Mouse (Mus musculus) cerebellum, adult 2 months (tissue): ENCODE results near the gene Msantd3. TPM values are rescaled to one million over a fixed set of nuclear protein-coding genes. Genes with fewer than 3 reads are reported as not detected.

Experiments
- DNase-seq, 2 experiments: peaks; one replicate each; pipeline ENCODE4 v3.0.0; 2021
- H3K27ac ChIP-seq: fragments of 200-500 bp; 2 replicates; pipeline ENCODE4 v1.5.1; 2012; ENCODE audit warnings: low read length, control low read depth, inconsistent platforms; ENCODE audit not compliant: insufficient read depth
- H3K27me3 ChIP-seq: fragments of 200-500 bp; 2 replicates; pipeline ENCODE4 v1.6.1; 2012; ENCODE audit warnings: inconsistent platforms, mild to moderate bottlenecking, low read length, moderate library complexity; ENCODE audit not compliant: control insufficient read depth, insufficient read depth
- H3K4me1 ChIP-seq: fragments of 200-500 bp; 2 replicates; pipeline ENCODE4 v1.6.1; 2011; ENCODE audit warnings: low read length; ENCODE audit not compliant: control insufficient read depth, insufficient read depth
- H3K4me3 ChIP-seq: fragments of 200-500 bp; replicated peaks from 2 replicates; pipeline ENCODE3; 2011; ENCODE audit warnings: mild to moderate bottlenecking, low read depth, low read length, control low read depth; ENCODE audit not compliant: insufficient read depth
- CTCF ChIP-seq: fragments of 200-500 bp; IDR thresholded peaks from 2 replicates; pipeline ENCODE4 v1.5.1; 2011; ENCODE audit warnings: low read depth, mild to moderate bottlenecking, control low read depth, low read length, moderate library complexity, borderline replicate concordance; ENCODE audit not compliant: insufficient read depth
- POLR2A ChIP-seq: fragments of 200-500 bp; IDR thresholded peaks from 2 replicates; pipeline ENCODE4 v1.6.1; 2011; ENCODE audit warnings: low read length, control low read depth, borderline replicate concordance; ENCODE audit not compliant: insufficient read depth
- WGBS: fragments of 180-500 bp; shearing (Covaris S2); methylation state at CpG from one replicate; pipeline ENCODE4 v1.1.7; 2018; 5-methylcytosine and 5-hydroxymethylcytosine counted together
- polyA plus RNA-seq: library from polyadenylated mRNA; depleted of rRNA; stranded (reverse); fragments of >200 nt; gene quantifications from 2 replicates; pipeline ENCODE4 v1.2.3, GENCODE M21; 2012; rRNA removed

The Msantd3 gene
- polyA plus RNA-seq: 16.3 and 17.7 TPM in 2 replicates

DNA sequence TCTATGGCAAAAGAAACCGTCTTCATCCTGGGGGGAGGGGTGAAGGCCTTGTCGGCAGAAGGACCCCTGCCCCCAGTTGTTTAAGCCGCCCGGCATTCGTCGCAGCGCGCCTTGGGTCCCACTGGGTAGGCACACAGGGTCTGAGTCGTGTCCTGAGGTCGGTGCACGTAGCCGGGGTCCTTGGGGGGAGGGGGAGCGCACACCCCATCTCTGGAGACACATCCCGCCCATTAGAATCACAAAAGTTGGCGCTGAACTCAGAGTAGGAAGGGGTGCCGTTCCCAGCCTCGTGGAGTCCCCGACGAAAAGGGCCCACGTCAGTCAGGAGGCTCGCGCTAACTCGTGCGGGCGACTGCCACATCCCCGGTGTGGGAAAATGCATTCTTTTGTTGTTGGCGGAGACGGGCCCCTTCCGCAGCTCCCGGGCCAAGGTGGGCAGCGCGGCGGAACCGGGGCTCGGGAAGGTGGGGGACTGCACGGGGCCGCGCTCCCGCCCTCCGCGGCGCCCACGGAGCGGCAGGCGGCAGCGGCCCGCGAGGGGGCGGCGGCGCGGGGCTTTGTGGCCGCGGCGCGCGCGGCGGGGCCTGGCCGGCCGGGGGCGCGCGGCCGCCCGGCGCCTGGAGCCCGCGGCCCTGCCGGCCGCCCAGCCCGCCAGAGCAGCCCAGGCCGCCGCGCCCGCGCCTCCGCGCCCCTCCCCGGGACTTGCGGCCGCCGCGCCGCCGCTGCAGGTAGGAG, at the start of gene Msantd3:
Gene Msantd3, plus strand, starts transcription at position 95 of the 735 bp plus-strand sequence.
- DNase-seq: peak; percentile 58 to 74
- 4% methylated on average over 85 of the region's 86 CpGs for WGBS
- H3K27me3 ChIP-seq: no peaks in the 10 kb centered on the region

DNA sequence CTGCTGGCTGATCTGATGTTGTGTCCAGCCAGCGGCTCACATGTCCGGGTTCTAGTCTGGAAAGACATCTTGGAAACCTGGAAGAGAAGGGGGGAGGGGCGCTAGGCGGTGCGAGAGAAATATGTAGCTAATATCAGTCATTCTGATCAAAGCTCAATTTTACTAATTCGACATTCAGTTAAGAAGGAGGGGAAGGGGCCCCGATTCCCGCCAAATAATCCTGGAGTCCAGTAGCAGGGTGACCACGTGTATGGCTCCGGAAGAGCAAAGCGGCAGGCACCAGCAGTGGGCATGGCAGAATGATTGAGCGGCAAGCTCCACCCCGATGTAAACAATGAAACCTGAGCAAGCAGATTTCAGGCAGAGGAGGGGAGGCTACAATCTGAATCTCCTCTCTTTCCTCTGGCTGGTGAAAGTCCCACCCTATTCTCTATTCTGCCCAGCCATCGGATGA, 48.4 kb upstream of the Msantd3 start:
- no peak overlapping the region for H3K4me3 ChIP-seq
- no peaks in the 10 kb centered on the region for H3K27me3 ChIP-seq
- H3K27ac ChIP-seq: no peak overlapping the region
- WGBS: 16% methylated on average over 14 of the region's 14 CpGs
- no peak for DNase-seq
- TF ChIP-seq POLR2A (no peak), CTCF (no peak)
- H3K4me1 ChIP-seq: no peaks in the 10 kb centered on the region

More for the DNA sequence above, at the start of gene Msantd3:
- H3K4me1 ChIP-seq: peaks cover 5% of the 10 kb centered on the region; the same call in 1 of the 2 replicates
- peak within 1 kb of the TSS; percentile 57 for H3K27ac ChIP-seq
- peak; percentile 10; the same call in 1 of the 2 replicates for TF ChIP-seq POLR2A
- TF ChIP-seq CTCF: no peak
- peak within 1 kb of the TSS; percentile 94 for H3K4me3 ChIP-seq

DNA sequence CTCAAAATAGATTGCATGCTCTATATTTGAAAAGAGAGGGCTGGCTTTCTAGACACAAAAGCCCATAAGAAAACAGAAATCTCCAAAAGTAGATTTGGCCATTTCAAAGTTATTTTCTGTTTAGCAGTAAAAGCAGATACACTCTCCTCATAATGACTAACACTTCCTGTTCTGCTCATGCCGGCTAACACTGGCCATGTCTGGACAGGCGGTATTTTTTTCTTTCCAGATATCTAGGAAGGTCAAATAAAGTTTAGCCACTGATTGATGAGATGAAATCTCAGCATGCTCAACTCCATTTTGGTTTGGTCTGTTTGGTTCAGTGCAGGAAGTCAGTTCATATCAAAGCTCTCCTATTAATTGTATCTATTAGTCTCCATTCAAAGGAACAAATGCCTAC, 47.2 kb upstream of the Msantd3 start:
- Histone ChIP-seq H3K4me3 (no peak overlapping the region), H3K27ac (no peak overlapping the region), H3K27me3 (no peaks in the 10 kb centered on the region), H3K4me1 (no peaks in the 10 kb centered on the region)
- DNase-seq: no peak
- TF ChIP-seq CTCF: no peak
- TF ChIP-seq POLR2A: no peak
- 91% methylated on average over 2 of the region's 2 CpGs for WGBS

DNA sequence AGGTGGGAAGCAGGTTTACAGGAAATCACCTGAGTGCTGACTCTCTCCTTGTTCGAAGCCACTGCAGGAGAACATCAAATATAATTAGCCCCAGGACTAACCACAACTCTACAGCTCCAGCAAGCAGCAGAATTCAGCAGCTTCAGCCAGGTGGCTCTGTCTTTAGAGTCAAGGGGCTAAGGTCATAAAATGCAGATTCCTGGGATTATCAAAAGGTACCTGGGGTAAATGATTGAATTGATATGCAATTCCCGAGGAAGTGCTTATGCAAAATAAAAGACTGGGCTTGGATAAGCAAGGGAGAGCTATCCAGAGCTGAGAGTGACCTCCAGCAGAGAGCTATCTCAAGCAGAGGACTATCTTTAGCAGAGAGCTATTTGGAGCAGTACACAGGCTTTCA, 28.9 kb upstream of the Msantd3 start:
- TF ChIP-seq CTCF (no peak), POLR2A (no peak)
- WGBS: 72% methylated on average over 2 of the region's 2 CpGs
- H3K4me3 ChIP-seq: no peak overlapping the region
- DNase-seq: no peak
- H3K27ac ChIP-seq: no peak overlapping the region
- H3K4me1 ChIP-seq: no peaks in the 10 kb centered on the region
- no peaks in the 10 kb centered on the region for H3K27me3 ChIP-seq

DNA sequence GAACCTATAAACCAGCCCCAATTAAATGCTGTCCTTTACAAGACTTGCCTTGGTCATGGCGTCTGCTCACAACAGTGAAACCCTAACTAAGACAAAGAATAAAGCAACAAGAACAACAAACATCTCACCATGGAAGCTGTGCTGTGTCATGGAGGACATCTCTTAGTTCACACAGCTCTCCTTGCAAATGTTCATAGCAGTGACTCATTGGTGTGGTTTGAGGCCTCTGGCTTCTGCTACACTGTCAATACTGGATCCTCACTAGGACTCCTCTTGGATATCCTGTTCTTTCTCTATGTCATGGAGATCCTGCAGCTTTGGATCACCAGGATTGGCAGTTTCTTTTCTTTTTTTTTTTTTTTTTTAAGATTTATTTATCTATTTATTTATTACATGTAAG, 10.2 kb upstream of the Msantd3 start:
- Histone ChIP-seq H3K4me3 (no peak overlapping the region), H3K27me3 (no peaks in the 10 kb centered on the region), H3K4me1 (no peaks in the 10 kb centered on the region), H3K27ac (no peak overlapping the region)
- DNase-seq: no peak
- WGBS: 97% methylated on average over 1 of the region's 1 CpGs
- TF ChIP-seq POLR2A: no peak
- no peak for TF ChIP-seq CTCF

DNA sequence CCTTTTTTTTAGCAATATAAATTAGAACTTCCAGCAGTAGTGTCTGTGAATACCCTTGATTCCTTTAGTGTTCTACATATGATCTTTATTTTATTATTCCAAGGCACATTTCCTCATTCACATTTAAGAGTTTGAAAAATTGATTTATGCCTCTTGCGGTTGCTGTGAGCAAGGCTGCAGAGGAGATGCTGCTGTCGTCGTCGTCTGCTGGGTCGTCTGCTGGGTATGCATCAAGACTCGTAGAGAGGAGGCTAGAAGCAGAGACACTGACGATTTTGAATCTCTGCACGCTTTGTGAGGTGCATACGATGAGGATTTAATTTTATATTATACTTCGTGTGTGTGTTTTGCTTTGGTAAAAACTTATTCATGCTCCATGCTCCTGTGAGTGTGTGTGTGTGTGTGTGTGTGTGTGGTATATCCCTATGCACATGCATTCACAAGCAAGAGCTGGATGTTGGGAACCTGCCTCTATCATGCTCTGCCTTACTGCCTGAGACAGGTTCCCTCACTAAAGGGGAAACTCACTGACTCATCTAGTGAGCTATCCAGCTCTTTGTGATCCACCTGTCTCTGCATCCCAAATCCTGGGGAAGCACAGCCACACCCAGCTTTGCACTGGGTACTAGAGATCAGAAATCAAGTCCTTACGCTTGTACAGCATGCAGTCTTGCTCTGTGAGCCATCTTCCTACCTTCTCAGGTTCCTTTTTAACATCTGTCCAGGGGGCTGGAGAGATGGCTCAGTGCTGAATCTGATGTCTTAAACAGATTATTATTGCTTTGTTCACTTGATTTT, 7.7 kb upstream of the Msantd3 start:
- no peak for TF ChIP-seq POLR2A
- TF ChIP-seq CTCF: no peak
- H3K27me3 ChIP-seq: no peaks in the 10 kb centered on the region
- DNase-seq: no peak
- 67% methylated on average over 11 of the region's 11 CpGs for WGBS
- no peak overlapping the region for H3K4me3 ChIP-seq
- H3K4me1 ChIP-seq: no peaks in the 10 kb centered on the region
- no peak overlapping the region for H3K27ac ChIP-seq

DNA sequence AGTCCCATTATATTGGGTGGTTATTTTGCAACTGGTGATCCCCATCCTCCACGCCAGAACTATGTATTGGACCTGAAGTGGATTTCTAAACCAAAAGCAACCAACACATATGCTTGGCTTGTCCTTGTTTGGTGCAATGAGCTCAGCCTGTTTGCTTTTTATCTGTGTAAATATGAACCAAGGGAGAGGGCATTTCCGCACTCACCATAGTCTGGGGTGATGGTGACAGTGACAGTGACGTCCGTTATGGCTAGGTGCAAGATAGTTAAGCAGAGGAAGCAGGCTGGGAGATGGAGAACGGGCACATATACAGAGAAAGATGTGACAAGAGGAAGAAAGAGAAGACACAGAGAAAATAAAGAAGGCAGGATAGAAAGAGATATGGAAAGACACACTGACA, 3.5 kb upstream of the Msantd3 start:
- no peak overlapping the region for H3K4me3 ChIP-seq
- H3K27ac ChIP-seq: no peak overlapping the region
- no peak for DNase-seq
- no peaks in the 10 kb centered on the region for H3K4me1 ChIP-seq
- 86% methylated on average over 5 of the region's 5 CpGs for whole genome bisulfite sequencing
- TF ChIP-seq CTCF (no peak), POLR2A (no peak)
- no peaks in the 10 kb centered on the region for H3K27me3 ChIP-seq

DNA sequence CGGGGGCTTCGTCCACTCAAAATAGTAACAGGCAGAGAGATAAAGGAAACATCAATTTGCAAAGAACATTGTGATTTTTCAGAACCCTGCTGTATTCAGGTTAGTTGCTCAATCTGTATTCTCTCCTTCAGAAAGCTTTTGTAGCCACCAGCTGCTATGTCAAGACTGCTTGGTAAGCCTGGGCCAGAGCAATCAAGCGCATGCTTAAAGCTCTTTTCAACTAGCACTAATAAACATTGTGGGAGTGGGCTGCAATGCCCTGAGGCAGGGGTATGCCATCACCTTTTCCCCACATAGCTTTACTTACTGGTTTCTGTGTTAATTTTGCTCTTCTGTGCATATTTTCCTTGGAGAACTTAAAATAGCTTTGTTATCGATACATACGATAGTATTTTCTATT, 2.7 kb upstream of the Msantd3 start:
- H3K27ac ChIP-seq: no peak overlapping the region
- WGBS: 94% methylated on average over 5 of the region's 5 CpGs

More for the DNA sequence above, 2.7 kb upstream of the Msantd3 start:
- TF ChIP-seq CTCF (no peak), POLR2A (no peak)
- H3K27me3 ChIP-seq: no peaks in the 10 kb centered on the region
- H3K4me3 ChIP-seq: no peak overlapping the region
- DNase-seq: no peak
- H3K4me1 ChIP-seq: peaks cover 3% of the 10 kb centered on the region; the same call in 1 of the 2 replicates
